Mouse (Mus musculus): ENCODE data around the gene Kcnq4.

The Kcnq4 gene

GRCm38 (mm10) chr4:120673606-120674005, 74.8 kb downstream of the Kcnq4 start:
- no peak for DNase-seq (ENCODE audit: low read depth)

- no peak for DNase-seq (ENCODE audit: low read depth)
Observed at GRCm38 (mm10) chr4:120671046-120671445, 77.4 kb downstream of the Kcnq4 start.

- DNase-seq (ENCODE audit: low read depth): peak; percentile 81
Observed at GRCm38 (mm10) chr4:120669585-120669984, 78.8 kb downstream of the Kcnq4 start.

GRCm38 (mm10) chr4:120668551-120668950, 79.9 kb downstream of the Kcnq4 start:
- DNase-seq (ENCODE audit: low read depth): no peak

- DNase-seq (ENCODE audit: low read depth): no peak
Observed at GRCm38 (mm10) chr4:120667555-120667954, 80.9 kb downstream of the Kcnq4 start.

- no peak for DNase-seq (ENCODE audit: low read depth)
Observed at GRCm38 (mm10) chr4:120667045-120667501, 81.3 kb downstream of the Kcnq4 start.

- no peak for DNase-seq (ENCODE audit: low read depth)
Observed at GRCm38 (mm10) chr4:120666358-120667024, 81.9 kb downstream of the Kcnq4 start, which contains the start of gene Cited4. TSS of gene Cited4 (plus strand) at chr4:120666572.

GRCm38 (mm10) chr4:120665782-120666181, 82.6 kb downstream of the Kcnq4 start:
- DNase-seq (ENCODE audit: low read depth): no peak

- DNase-seq (ENCODE audit: low read depth): no peak
Observed at GRCm38 (mm10) chr4:120665144-120665700, 83.2 kb downstream of the Kcnq4 start.

GRCm38 (mm10) chr4:120664601-120665000, 83.8 kb downstream of the Kcnq4 start:
- DNase-seq (ENCODE audit: low read depth): no peak

- no peak for DNase-seq (ENCODE audit: low read depth)
Observed at GRCm38 (mm10) chr4:120660485-120660884, 87.9 kb downstream of the Kcnq4 start.

GRCm38 (mm10) chr4:120655898-120656297, 92.5 kb downstream of the Kcnq4 start:
- DNase-seq (ENCODE audit: low read depth): no peak

- no peak for DNase-seq (ENCODE audit: low read depth)
Observed at GRCm38 (mm10) chr4:120650208-120650592, 98.2 kb downstream of the Kcnq4 start.

GRCm38 (mm10) chr4:120649369-120650207, 98.8 kb downstream of the Kcnq4 start:
- DNase-seq (ENCODE audit: low read depth): no peak

Measured in 416B (cell line).